Mouse (Mus musculus): ENCODE data around the gene 1700011L22Rik.

The 1700011L22Rik gene

GRCm38 (mm10) chr8:79229266-79229888, 19.0 kb downstream of the 1700011L22Rik start:
- peak; percentile 21 to 33 for DNase-seq

GRCm38 (mm10) chr8:79227916-79228315, 20.5 kb downstream of the 1700011L22Rik start:
- no peak for DNase-seq

- no peak for DNase-seq
Measured at GRCm38 (mm10) chr8:79227194-79227593, 21.2 kb downstream of the 1700011L22Rik start.

GRCm38 (mm10) chr8:79226046-79226445, 22.3 kb downstream of the 1700011L22Rik start:
- no peak for DNase-seq

GRCm38 (mm10) chr8:79225586-79225985, 22.8 kb downstream of the 1700011L22Rik start:
- no peak for DNase-seq

GRCm38 (mm10) chr8:79224363-79224762, 24.0 kb downstream of the 1700011L22Rik start:
- no peak for DNase-seq

GRCm38 (mm10) chr8:79222752-79223141, 25.6 kb downstream of the 1700011L22Rik start:
- DNase-seq: no peak

GRCm38 (mm10) chr8:79222106-79222751, 26.1 kb downstream of the 1700011L22Rik start:
- no peak for DNase-seq

- DNase-seq: peak; percentile 32 to 56
Measured at GRCm38 (mm10) chr8:79211630-79212029, 36.7 kb downstream of the 1700011L22Rik start.

- DNase-seq: peak; percentile 58 to 72
Measured at GRCm38 (mm10) chr8:79209641-79210358, 38.6 kb downstream of the 1700011L22Rik start.

- DNase-seq: peak in 1 of 2 experiments; percentile 56
Measured at GRCm38 (mm10) chr8:79208691-79209640, 39.4 kb downstream of the 1700011L22Rik start.

- no peak for DNase-seq
Measured at GRCm38 (mm10) chr8:79208181-79208580, 40.2 kb downstream of the 1700011L22Rik start.

GRCm38 (mm10) chr8:79206895-79207294, 41.5 kb downstream of the 1700011L22Rik start:
- DNase-seq: no peak

GRCm38 (mm10) chr8:79201446-79202147, 46.8 kb downstream of the 1700011L22Rik start:
- DNase-seq: no peak

GRCm38 (mm10) chr8:79198675-79199074, 49.7 kb downstream of the 1700011L22Rik start:
- no peak for DNase-seq

GRCm38 (mm10) chr8:79196481-79196880, 51.9 kb downstream of the 1700011L22Rik start:
- DNase-seq: no peak

GRCm38 (mm10) chr8:79190071-79190470, 58.3 kb downstream of the 1700011L22Rik start:
- DNase-seq: no peak

- DNase-seq: no peak
Measured at GRCm38 (mm10) chr8:79185488-79185887, 62.9 kb downstream of the 1700011L22Rik start.

- DNase-seq: no peak
Measured at GRCm38 (mm10) chr8:79179678-79180077, 68.7 kb downstream of the 1700011L22Rik start.

GRCm38 (mm10) chr8:79175991-79176390, 72.4 kb downstream of the 1700011L22Rik start:
- DNase-seq: no peak

GRCm38 (mm10) chr8:79173606-79174005, 74.8 kb downstream of the 1700011L22Rik start:
- no peak for DNase-seq

GRCm38 (mm10) chr8:79165276-79165675, 83.1 kb downstream of the 1700011L22Rik start:
- no peak for DNase-seq
